Comparison of ENCODE assay signal across 8 mouse cellular contexts in the genomic region with DNA sequence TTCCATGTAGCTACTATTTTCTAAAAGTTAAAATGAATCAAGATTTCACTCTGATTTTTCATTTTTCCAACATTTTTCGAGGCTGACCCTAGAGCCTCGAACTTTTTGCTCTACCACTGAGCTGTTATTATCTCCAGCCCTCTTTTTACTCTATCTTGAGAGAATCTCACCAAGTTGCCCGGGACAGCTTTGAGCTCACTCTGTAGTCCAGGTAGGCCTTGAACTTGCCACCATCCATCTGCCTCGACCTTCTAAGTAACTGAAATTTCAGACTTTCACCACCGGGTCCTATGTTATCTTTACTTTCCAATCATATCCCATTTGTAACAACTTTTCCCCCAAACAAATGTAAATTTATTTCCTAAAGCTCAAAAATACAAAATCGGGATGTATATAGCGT. TPM values are rescaled to one million over a fixed set of nuclear protein-coding genes. Genes with fewer than 3 reads are reported as not detected.
DNase-seq lines count a peak whose midpoint lies in the region; ATAC-seq and TF ChIP-seq lines count a peak whose summit lies in the region.

No protein-coding gene starts in this region.

- H3K36me3 ChIP-seq in limb, embryonic 15.5 days = no peaks in the 10 kb centered on the region

- WGBS in cerebellum, adult 2 months = 6% methylated on average over 7 of the region's 7 CpGs
- WGBS in limb, embryonic 15.5 days = 11% methylated on average over 7 of the region's 7 CpGs

- H3K27ac ChIP-seq in cerebellum, adult 2 months (ENCODE audit: insufficient read depth, low read length) = no peak overlapping the region
- H3K27ac ChIP-seq in limb, embryonic 15.5 days = no peak overlapping the region

- H3K4me3 ChIP-seq in cerebellum, adult 2 months (replicated peaks; ENCODE audit: insufficient read depth, low read depth, low read length) = peak overlapping the region; percentile 69
- peak overlapping the region; percentile 98 for H3K4me3 ChIP-seq in limb, embryonic 15.5 days

- TF ChIP-seq CTCF in cerebellum, adult 2 months (IDR thresholded peaks at IDR 0.05; ENCODE audit: borderline replicate concordance, insufficient read depth, low read depth, low read length) = no peak

- no peak for ATAC-seq in limb, embryonic 15.5 days (ENCODE audit: insufficient number of reproducible peaks, low FRiP score, low TSS enrichment, low read depth)
- ATAC-seq in activated CD4-positive, CD25-positive, alpha-beta regulatory T cell, adult 4 months = no peak

- peak overlapping the region; percentile 97; the same call in 1 of the 2 replicates for H3K9ac ChIP-seq in limb, embryonic 15.5 days

- H3K4me1 ChIP-seq in cerebellum, adult 2 months (ENCODE audit: control insufficient read depth, insufficient read depth, low read length) = no peaks in the 10 kb centered on the region; the same call in 1 of the 2 replicates
- H3K4me1 ChIP-seq in limb, embryonic 15.5 days = peaks cover 3% of the 10 kb centered on the region; the same call in 1 of the 2 replicates

- H3K27me3 ChIP-seq in cerebellum, adult 2 months (ENCODE audit: control insufficient read depth, insufficient read depth, low read length) = no peaks in the 10 kb centered on the region
- H3K27me3 ChIP-seq in limb, embryonic 15.5 days = no peaks in the 10 kb centered on the region

- no peaks in the 10 kb centered on the region for H3K9me3 ChIP-seq in limb, embryonic 15.5 days

- H3K4me2 ChIP-seq in limb, embryonic 15.5 days = peak overlapping the region; percentile 61

- no peak for TF ChIP-seq POLR2A in cerebellum, adult 2 months (IDR thresholded peaks at IDR 0.05; ENCODE audit: borderline replicate concordance, insufficient read depth, low read length)

- DNase-seq in cerebellum, adult 2 months = no peak
- no peak for DNase-seq in cerebellum, adult 9-11 months
- DNase-seq in thymus, postnatal 0 days (ENCODE audit: low spot score) = peak; percentile 6
- DNase-seq in thymus, postnatal 4 days = no peak
- no peak for DNase-seq in cerebellum, postnatal 14 days
- no peak for DNase-seq in layer of hippocampus, adult 18-20 months (ENCODE audit: low spot score in 2 of 2)

RNA-seq across cellular contexts. Expression of a gene that starts 1.7 kb away (rescaled TPM):
- 53.4 and 57.2 TPM in 2 replicates for polyA plus RNA-seq in cerebellum, adult 2 months (2012; rRNA removed)
- 12.3 and 13.7 TPM in 2 replicates for polyA plus RNA-seq in thymus, postnatal 0 days (2015; fragmentation: Nextera tagmentation; extraction: Ambion mirVana)
- polyA plus RNA-seq in limb, embryonic 15.5 days (2015; fragmentation: Nextera tagmentation; extraction: Ambion mirVana) = 13.0 and 15.0 TPM in 2 replicates
- 10 to 100 TPM; 17.1 to 29.8 TPM for polyA plus RNA-seq in activated CD4-positive, CD25-positive, alpha-beta regulatory T cell, adult 4 months (2017; shearing (Covaris generic))
- 100 to 1,000 TPM; 107 to 110 TPM for total RNA-seq in layer of hippocampus, adult 18-20 months (2021)

RNA-seq across cellular contexts. Expression of a gene that starts 54.6 kb away (rescaled TPM):
- 39.7 and 42.9 TPM in 2 replicates for polyA plus RNA-seq in cerebellum, adult 2 months (2012; rRNA removed)
- 39.9 and 47.7 TPM in 2 replicates for polyA plus RNA-seq in thymus, postnatal 0 days (2015; fragmentation: Nextera tagmentation; extraction: Ambion mirVana)
- 89.9 and 108 TPM in 2 replicates for polyA plus RNA-seq in limb, embryonic 15.5 days (2015; fragmentation: Nextera tagmentation; extraction: Ambion mirVana)
- polyA plus RNA-seq in activated CD4-positive, CD25-positive, alpha-beta regulatory T cell, adult 4 months (2017; shearing (Covaris generic)) = 10 to 100 TPM; 25.8 to 32.0 TPM
- 10 to 100 TPM; 54.7 to 62.1 TPM for total RNA-seq in layer of hippocampus, adult 18-20 months (2021)

RNA-seq across cellular contexts. Expression of a gene that starts 54.9 kb away (rescaled TPM):
- polyA plus RNA-seq in cerebellum, adult 2 months (2012; rRNA removed) = 1.7 and 2.3 TPM in 2 replicates
- 0.23 and 0.72 TPM in 2 replicates for polyA plus RNA-seq in thymus, postnatal 0 days (2015; fragmentation: Nextera tagmentation; extraction: Ambion mirVana)
- 0.27 TPM in 1 of 2 replicates, not detected in the other for polyA plus RNA-seq in limb, embryonic 15.5 days (2015; fragmentation: Nextera tagmentation; extraction: Ambion mirVana)
- not detected for polyA plus RNA-seq in activated CD4-positive, CD25-positive, alpha-beta regulatory T cell, adult 4 months (2017; shearing (Covaris generic))
- 1 to 10 TPM; 3.0 to 3.6 TPM for total RNA-seq in layer of hippocampus, adult 18-20 months (2021)
